Mouse (Mus musculus): ENCODE measurements around the gene Hnf1a. TPM values are rescaled to one million over a fixed set of nuclear protein-coding genes. Genes with fewer than 3 reads are reported as not detected.

The Hnf1a gene
- polyA plus RNA-seq, 1 experiment from 2014 or later: not detected

GRCm38 (mm10) chr5:114978473-114978872, 7.6 kb upstream of the Hnf1a start:
- Histone ChIP-seq H3K4me3 (ENCODE audit: low read depth, low read length) (no peak overlapping the region), H3K9ac (ENCODE audit: low read length) (no peak overlapping the region), H3K9me3 (ENCODE audit: control insufficient read depth, low read length) (no peaks in the 10 kb centered on the region), H3K27me3 (ENCODE audit: control insufficient read depth, insufficient read depth, low read length) (no peaks in the 10 kb centered on the region), H3K4me2 (ENCODE audit: low read depth, severe bottlenecking) (no peak overlapping the region), H3K27ac (replicated peaks; ENCODE audit: low read depth, low read length) (no peak overlapping the region), H3K36me3 (ENCODE audit: control insufficient read depth, insufficient read depth, low read length) (no peaks in the 10 kb centered on the region), H3K4me1 (ENCODE audit: control insufficient read depth, insufficient read depth, low read length) (peaks cover 11% of the 10 kb centered on the region; the same call in 1 of the 2 replicates)
- 76% methylated on average over 11 of the region's 11 CpGs for WGBS
- DNase-seq (ENCODE audit: low spot score): no peak
- no peak for ATAC-seq (ENCODE audit: insufficient number of reproducible peaks, low FRiP score, low TSS enrichment, low read depth)

GRCm38 (mm10) chr5:114976935-114977334, 6.0 kb upstream of the Hnf1a start:
- Histone ChIP-seq H3K36me3 (ENCODE audit: control insufficient read depth, insufficient read depth, low read length) (no peaks in the 10 kb centered on the region), H3K4me2 (ENCODE audit: low read depth, severe bottlenecking) (no peak overlapping the region), H3K9ac (ENCODE audit: low read length) (no peak overlapping the region), H3K9me3 (ENCODE audit: control insufficient read depth, low read length) (no peaks in the 10 kb centered on the region), H3K4me1 (ENCODE audit: control insufficient read depth, insufficient read depth, low read length) (peaks cover 11% of the 10 kb centered on the region; the same call in 1 of the 2 replicates), H3K4me3 (ENCODE audit: low read depth, low read length) (no peak overlapping the region), H3K27me3 (ENCODE audit: control insufficient read depth, insufficient read depth, low read length) (no peaks in the 10 kb centered on the region), H3K27ac (replicated peaks; ENCODE audit: low read depth, low read length) (no peak overlapping the region)
- ATAC-seq (ENCODE audit: insufficient number of reproducible peaks, low FRiP score, low TSS enrichment, low read depth) (no peak), DNase-seq (ENCODE audit: low spot score) (no peak)

GRCm38 (mm10) chr5:114973131-114973530, 2.2 kb upstream of the Hnf1a start:
- Histone ChIP-seq H3K9ac (ENCODE audit: low read length) (no peak overlapping the region), H3K27me3 (ENCODE audit: control insufficient read depth, insufficient read depth, low read length) (no peaks in the 10 kb centered on the region), H3K9me3 (ENCODE audit: control insufficient read depth, low read length) (no peaks in the 10 kb centered on the region), H3K4me1 (ENCODE audit: control insufficient read depth, insufficient read depth, low read length) (no peaks in the 10 kb centered on the region), H3K36me3 (ENCODE audit: control insufficient read depth, insufficient read depth, low read length) (no peaks in the 10 kb centered on the region), H3K27ac (replicated peaks; ENCODE audit: low read depth, low read length) (no peak overlapping the region), H3K4me2 (ENCODE audit: low read depth, severe bottlenecking) (no peak overlapping the region), H3K4me3 (ENCODE audit: low read depth, low read length) (no peak overlapping the region)
- DNase-seq (ENCODE audit: low spot score): no peak
- no peak for ATAC-seq (ENCODE audit: insufficient number of reproducible peaks, low FRiP score, low TSS enrichment, low read depth)
- WGBS: 83% methylated on average over 8 of the region's 8 CpGs

- H3K36me3 ChIP-seq (ENCODE audit: control insufficient read depth, insufficient read depth, low read length): no peaks in the 10 kb centered on the region
- no peaks in the 10 kb centered on the region for H3K27me3 ChIP-seq (ENCODE audit: control insufficient read depth, insufficient read depth, low read length)
- no peaks in the 10 kb centered on the region for H3K4me1 ChIP-seq (ENCODE audit: control insufficient read depth, insufficient read depth, low read length)
- no peak for ATAC-seq (ENCODE audit: insufficient number of reproducible peaks, low FRiP score, low TSS enrichment, low read depth)
- no peak for DNase-seq (ENCODE audit: low spot score)
- 86% methylated on average over 9 of the region's 9 CpGs for WGBS
- H3K4me2 ChIP-seq (ENCODE audit: low read depth, severe bottlenecking): no peak overlapping the region
- no peak overlapping the region for H3K27ac ChIP-seq (replicated peaks; ENCODE audit: low read depth, low read length)
- H3K9me3 ChIP-seq (ENCODE audit: control insufficient read depth, low read length): no peaks in the 10 kb centered on the region
- H3K9ac ChIP-seq (ENCODE audit: low read length): no peak overlapping the region
- no peak overlapping the region for H3K4me3 ChIP-seq (ENCODE audit: low read depth, low read length)
These were observed 1.3 kb upstream of the Hnf1a start for GRCm38 (mm10) chr5:114972201-114972600.

- ATAC-seq (ENCODE audit: insufficient number of reproducible peaks, low FRiP score, low TSS enrichment, low read depth): no peak
- DNase-seq (ENCODE audit: low spot score): no peak
- Histone ChIP-seq H3K27ac (replicated peaks; ENCODE audit: low read depth, low read length) (no peak overlapping the region), H3K36me3 (ENCODE audit: control insufficient read depth, insufficient read depth, low read length) (no peaks in the 10 kb centered on the region), H3K4me3 (ENCODE audit: low read depth, low read length) (no peak overlapping the region), H3K9me3 (ENCODE audit: control insufficient read depth, low read length) (no peaks in the 10 kb centered on the region), H3K9ac (ENCODE audit: low read length) (no peak overlapping the region), H3K27me3 (ENCODE audit: control insufficient read depth, insufficient read depth, low read length) (no peaks in the 10 kb centered on the region), H3K4me1 (ENCODE audit: control insufficient read depth, insufficient read depth, low read length) (no peaks in the 10 kb centered on the region), H3K4me2 (ENCODE audit: low read depth, severe bottlenecking) (no peak overlapping the region)
- 68% methylated on average over 13 of the region's 13 CpGs for WGBS
These were observed 1.2 kb downstream of the Hnf1a start for GRCm38 (mm10) chr5:114969609-114970215.

GRCm38 (mm10) chr5:114969064-114969463, 1.8 kb downstream of the Hnf1a start:
- Histone ChIP-seq H3K4me3 (ENCODE audit: low read depth, low read length) (no peak overlapping the region), H3K9ac (ENCODE audit: low read length) (no peak overlapping the region), H3K27me3 (ENCODE audit: control insufficient read depth, insufficient read depth, low read length) (no peaks in the 10 kb centered on the region), H3K4me2 (ENCODE audit: low read depth, severe bottlenecking) (no peak overlapping the region), H3K9me3 (ENCODE audit: control insufficient read depth, low read length) (no peaks in the 10 kb centered on the region), H3K36me3 (ENCODE audit: control insufficient read depth, insufficient read depth, low read length) (no peaks in the 10 kb centered on the region), H3K4me1 (ENCODE audit: control insufficient read depth, insufficient read depth, low read length) (no peaks in the 10 kb centered on the region), H3K27ac (replicated peaks; ENCODE audit: low read depth, low read length) (no peak overlapping the region)
- ATAC-seq (ENCODE audit: insufficient number of reproducible peaks, low FRiP score, low TSS enrichment, low read depth) (no peak), DNase-seq (ENCODE audit: low spot score) (no peak)
- 15% methylated on average over 4 of the region's 4 CpGs for WGBS

GRCm38 (mm10) chr5:114968651-114969050, 2.2 kb downstream of the Hnf1a start:
- ATAC-seq (ENCODE audit: insufficient number of reproducible peaks, low FRiP score, low TSS enrichment, low read depth) (no peak), DNase-seq (ENCODE audit: low spot score) (no peak)
- Histone ChIP-seq H3K9ac (ENCODE audit: low read length) (no peak overlapping the region), H3K36me3 (ENCODE audit: control insufficient read depth, insufficient read depth, low read length) (no peaks in the 10 kb centered on the region), H3K4me2 (ENCODE audit: low read depth, severe bottlenecking) (no peak overlapping the region), H3K4me3 (ENCODE audit: low read depth, low read length) (no peak overlapping the region), H3K9me3 (ENCODE audit: control insufficient read depth, low read length) (no peaks in the 10 kb centered on the region), H3K27ac (replicated peaks; ENCODE audit: low read depth, low read length) (no peak overlapping the region), H3K27me3 (ENCODE audit: control insufficient read depth, insufficient read depth, low read length) (no peaks in the 10 kb centered on the region), H3K4me1 (ENCODE audit: control insufficient read depth, insufficient read depth, low read length) (no peaks in the 10 kb centered on the region)
- WGBS: 36% methylated on average over 7 of the region's 7 CpGs

GRCm38 (mm10) chr5:114967523-114968268, 3.2 kb downstream of the Hnf1a start:
- no peak overlapping the region for H3K4me3 ChIP-seq (ENCODE audit: low read depth, low read length)
- DNase-seq (ENCODE audit: low spot score) (no peak), ATAC-seq (ENCODE audit: insufficient number of reproducible peaks, low FRiP score, low TSS enrichment, low read depth) (no peak)
- WGBS: 46% methylated on average over 14 of the region's 14 CpGs
- no peak overlapping the region for H3K27ac ChIP-seq (replicated peaks; ENCODE audit: low read depth, low read length)
- H3K4me2 ChIP-seq (ENCODE audit: low read depth, severe bottlenecking): no peak overlapping the region
- H3K9ac ChIP-seq (ENCODE audit: low read length): no peak overlapping the region
- no peaks in the 10 kb centered on the region for H3K4me1 ChIP-seq (ENCODE audit: control insufficient read depth, insufficient read depth, low read length)
- no peaks in the 10 kb centered on the region for H3K36me3 ChIP-seq (ENCODE audit: control insufficient read depth, insufficient read depth, low read length)
- no peaks in the 10 kb centered on the region for H3K9me3 ChIP-seq (ENCODE audit: control insufficient read depth, low read length)
- H3K27me3 ChIP-seq (ENCODE audit: control insufficient read depth, insufficient read depth, low read length): no peaks in the 10 kb centered on the region

Data from limb, embryonic 11.5 days (tissue).